8 mouse cellular contexts compared by ENCODE assay signal in the genomic region with DNA sequence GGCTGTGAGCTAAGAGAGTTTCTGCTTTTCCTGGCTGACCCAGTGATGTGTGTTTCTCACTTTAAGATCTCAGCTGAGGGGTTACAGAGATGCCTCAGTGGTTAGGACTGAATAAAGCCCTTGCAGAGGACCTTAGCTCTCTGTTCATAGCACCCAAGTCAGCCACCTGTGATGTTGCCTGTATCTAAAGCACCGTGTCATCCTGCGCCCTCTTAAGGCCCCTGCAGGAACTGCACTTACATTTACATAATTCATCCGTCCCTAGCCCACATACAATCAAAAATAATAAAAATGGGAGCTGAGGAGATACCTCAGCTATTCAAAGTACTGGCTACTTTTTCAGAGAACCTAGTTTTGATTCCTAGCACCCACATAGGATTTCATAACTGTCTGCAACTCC.
DNase-seq lines count a peak whose midpoint lies in the region; ATAC-seq lines count a peak whose summit lies in the region.

No protein-coding gene starts in this region.

- DNase-seq in kidney, adult 9 months: peak; percentile 14
- DNase-seq in kidney, adult 11 months: no peak
- DNase-seq in A20 (ENCODE audit: low read depth, low spot score) (peak; percentile 60), ES-CJ7 (ENCODE audit: low read depth, low spot score) (peak; percentile 35)
- peak; percentile 50 for DNase-seq in induced T-regulatory cell, adult 2 months (ENCODE audit: low read depth)
- no peak for DNase-seq in right cerebral cortex, postnatal 14 days
- no peak for DNase-seq in neural tube, embryonic 10.5 days (ENCODE audit: extremely low spot score, low spot score)

- ATAC-seq in cerebellum, adult (ENCODE audit: insufficient number of reproducible peaks, low FRiP score, low TSS enrichment): no peak

Comparison
In these comparisons a context has a peak if more than half of its experiments do, and no peak if none do; other contexts are left out.
1. DNase-seq: peak in kidney, adult 9 months (single experiment), A20 (single experiment), ES-CJ7 (single experiment) and induced T-regulatory cell, adult 2 months (single experiment); none in kidney, adult 11 months (single experiment), right cerebral cortex, postnatal 14 days (single experiment) and neural tube, embryonic 10.5 days (single experiment).